Mouse (Mus musculus): ENCODE data around the gene Vipr1.

GRCm38 (mm10) chr9:121675011-121675410, 32.5 kb downstream of the Vipr1 start:
- TF ChIP-seq CTCF (IDR thresholded peaks at IDR 0.05; ENCODE audit: extremely low read depth, insufficient read depth, insufficient read length, insufficient replicate concordance), result no peak
- peak; percentile 51; the same call in 1 of the 2 replicates for TF ChIP-seq POLR2A (IDR thresholded peaks at IDR 0.05; ENCODE audit: low read depth, low read length)

Measured in spleen, adult 2 months (tissue).